Mouse (Mus musculus) CD4-positive helper T cell, adult 2 months (primary cell): ENCODE data around the gene Scgb1b12.
"Not testable (repeated sequence)": the region's sequence is repeated elsewhere in the genome, so short reads cannot be mapped to it uniquely, and the experiment has no call there.

Experiments used
- DNase-seq: peaks from one replicate; pipeline ENCODE4 v3.0.0-alpha.2; 2012; ENCODE audit warnings: low read depth, missing footprints, low spot score

The Scgb1b12 gene

DNA sequence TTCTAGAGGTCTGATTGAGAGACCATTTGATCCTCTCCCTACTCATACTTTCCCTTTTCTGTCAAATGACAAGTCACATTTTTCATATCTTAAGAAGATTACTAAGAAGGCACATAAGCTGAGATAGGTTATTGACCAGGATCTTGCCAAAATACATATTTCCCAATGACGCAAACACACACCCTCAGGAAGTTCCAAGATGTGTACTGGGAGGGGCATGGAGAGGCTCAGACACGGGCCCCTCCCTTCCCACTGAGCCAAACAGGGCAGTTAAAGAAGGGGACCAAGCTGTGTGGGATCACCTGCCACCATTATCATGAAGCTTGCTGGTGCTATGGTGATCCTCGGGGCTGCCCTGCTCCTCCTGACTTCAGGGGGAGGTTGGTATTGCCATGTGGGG, at the start of gene Scgb1b12:
Scgb1b12 (plus strand) TSS at position 301 of the 400 bp plus-strand sequence.
- not testable (repeated sequence) for DNase-seq

GRCm38 (mm10) chr7:32327145-32327544, 6.8 kb upstream of the Scgb1b12 start, which contains the start of gene Scgb2b12:
Scgb2b12 (minus strand) TSS chr7:32327245.
- DNase-seq = not testable (repeated sequence)
